Mouse (Mus musculus) neural tube, embryonic 12.5 days (tissue): ENCODE data around the gene Gpx8. TPM values are rescaled to one million over a fixed set of nuclear protein-coding genes. Genes with fewer than 3 reads are reported as not detected.

Source experiments
- ATAC-seq: fragments of 200-750 bp; cut with Nextera tagmentation; 2 replicates; pipeline ENCODE4 v1.8.0; 2017; ENCODE audit warnings: low read depth, mild to moderate bottlenecking, moderate TSS enrichment, moderate library complexity; ENCODE audit not compliant: low FRiP score
- H3K27ac ChIP-seq: fragments of 300-500 bp; sonication (generic); 2 replicates; pipeline ENCODE4 v1.5.1; 2016
- H3K27me3 ChIP-seq: fragments of 300-500 bp; sonication (generic); replicated peaks from 2 replicates; pipeline ENCODE4 v1.6.1; 2016; ENCODE audit warnings: mild to moderate bottlenecking
- H3K36me3 ChIP-seq: fragments of 300-500 bp; sonication (generic); 2 replicates; pipeline ENCODE4 v1.6.1; 2016; ENCODE audit warnings: mild to moderate bottlenecking
- H3K4me1 ChIP-seq: fragments of 300-500 bp; sonication (generic); 2 replicates; pipeline ENCODE4 v1.6.1; 2016
- H3K4me2 ChIP-seq: fragments of 300-500 bp; sonication (generic); replicated peaks from 2 replicates; pipeline ENCODE4 v1.6.1; 2016; ENCODE audit warnings: mild to moderate bottlenecking
- H3K4me3 ChIP-seq: fragments of 300-500 bp; sonication (generic); 2 replicates; pipeline ENCODE4 v1.5.1; 2016
- H3K9ac ChIP-seq: fragments of 300-500 bp; sonication (generic); 2 replicates; pipeline ENCODE4 v1.6.1; 2016; ENCODE audit warnings: mild to moderate bottlenecking
- H3K9me3 ChIP-seq: fragments of 300-500 bp; sonication (generic); 2 replicates; pipeline ENCODE4 v1.6.1; 2016; ENCODE audit warnings: mild to moderate bottlenecking
- WGBS: fragments of 180-500 bp; shearing (Covaris S2); methylation state at CpG from one replicate; pipeline ENCODE4 v1.1.7; 2016; 5-methylcytosine and 5-hydroxymethylcytosine counted together
- polyA plus RNA-seq: library from polyadenylated mRNA; unstranded; fragments of >200 nt; fragmentation: Nextera tagmentation; extraction: Ambion mirVana; gene quantifications from 2 replicates; pipeline ENCODE4 v1.2.1, GENCODE M21; 2016

Gpx8 gene
- polyA plus RNA-seq, 1 experiment from 2014 or later = 93.3 TPM

- no peak overlapping the region for H3K27ac ChIP-seq
- no peak for ATAC-seq
Measured at GRCm38 (mm10) chr13:113045458-113046110, 626 bp downstream of the Gpx8 start.

DNA sequence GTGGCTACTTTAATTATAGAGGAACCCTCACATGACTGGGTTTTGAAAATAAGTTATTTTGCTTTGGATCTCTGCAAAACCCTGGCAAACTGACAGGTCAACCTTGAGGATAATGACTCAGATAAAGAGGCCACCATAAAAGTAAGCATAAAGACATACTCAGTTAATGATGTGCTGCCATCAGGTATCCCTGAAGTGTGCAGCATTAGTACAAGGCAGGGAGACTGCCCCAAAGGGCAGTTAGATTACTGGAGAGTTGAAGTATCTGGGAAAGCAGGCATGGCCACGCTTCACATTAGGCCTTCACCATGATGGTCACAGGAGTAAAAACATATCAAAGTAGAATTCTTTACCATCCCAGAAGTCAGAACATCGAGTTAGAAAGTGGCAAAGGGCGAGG lies 1.3 kb downstream of the Gpx8 start:
- no peak overlapping the region for H3K9ac ChIP-seq

More at GRCm38 (mm10) chr13:113045458-113046110, 626 bp downstream of the Gpx8 start:
- 0 out of 2 replicates have a peak, but pooled peaks cover 8% of the 10 kb centered on the region for H3K4me1 ChIP-seq
- H3K4me2 ChIP-seq = peak overlapping the region; percentile 55
- 25% methylated on average over 18 of the region's 18 CpGs for WGBS
- no peaks in the 10 kb centered on the region for H3K27me3 ChIP-seq
- H3K4me3 ChIP-seq = peak overlapping the region; percentile 42
- H3K36me3 ChIP-seq = no peaks in the 10 kb centered on the region
- H3K9me3 ChIP-seq = no peaks in the 10 kb centered on the region
- H3K9ac ChIP-seq = peak overlapping the region; percentile 52

DNA sequence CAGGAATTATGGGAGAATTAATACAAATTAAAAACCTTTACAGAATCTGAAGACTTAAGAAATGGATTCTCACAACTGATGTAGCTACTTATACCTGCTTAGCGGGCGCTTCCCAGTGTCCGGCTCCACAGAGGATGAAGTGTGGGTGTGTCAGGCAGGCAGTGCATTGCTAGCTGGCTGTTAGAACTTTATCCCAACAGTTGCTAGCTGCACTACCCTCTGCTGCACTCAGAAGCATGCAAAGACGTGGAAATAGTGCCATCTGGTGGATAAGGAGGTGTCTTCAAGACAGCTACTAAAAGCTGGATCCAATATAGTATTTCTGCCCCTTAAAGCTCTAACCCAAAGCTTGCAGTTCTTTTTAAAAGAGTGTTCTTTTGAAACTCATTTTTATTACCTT lies 10.4 kb downstream of the Gpx8 start:
- Histone ChIP-seq H3K9me3 (no peaks in the 10 kb centered on the region), H3K9ac (no peak overlapping the region), H3K4me1 (peaks cover 10% of the 10 kb centered on the region), H3K36me3 (no peaks in the 10 kb centered on the region), H3K4me2 (peak overlapping the region; percentile 98), H3K27ac (no peak overlapping the region), H3K4me3 (no peak overlapping the region), H3K27me3 (peaks cover 35% of the 10 kb centered on the region)
- WGBS = 0% methylated on average over 4 of the region's 4 CpGs
- ATAC-seq = peak; percentile 84

More for the DNA sequence above, 1.3 kb downstream of the Gpx8 start:
- Histone ChIP-seq H3K36me3 (no peaks in the 10 kb centered on the region), H3K4me1 (0 out of 2 replicates have a peak, but pooled peaks cover 8% of the 10 kb centered on the region), H3K4me3 (peak overlapping the region; percentile 42; the same call in 1 of the 2 replicates), H3K4me2 (peak overlapping the region; percentile 55), H3K27ac (no peak overlapping the region), H3K27me3 (no peaks in the 10 kb centered on the region), H3K9me3 (no peaks in the 10 kb centered on the region)
- 74% methylated on average over 3 of the region's 3 CpGs for WGBS
- no peak for ATAC-seq

GRCm38 (mm10) chr13:113034950-113035421 lies 11.2 kb downstream of the Gpx8 start, which contains the start of gene Cdc20b:
Gene Cdc20b, plus strand, starts transcription at chr13:113035111.
- no peaks in the 10 kb centered on the region for H3K9me3 ChIP-seq
- H3K4me3 ChIP-seq = peak within 1 kb of the TSS; percentile 46
- H3K27ac ChIP-seq = no peak within 1 kb of the TSS
- H3K9ac ChIP-seq = peak within 1 kb of the TSS; percentile 53
- WGBS = under 1% methylated on average over 46 of the region's 46 CpGs
- H3K27me3 ChIP-seq = peaks cover 40% of the 10 kb centered on the region
- H3K4me2 ChIP-seq = peak within 1 kb of the TSS; percentile 98
- no peak for ATAC-seq
- no peaks in the 10 kb centered on the region for H3K36me3 ChIP-seq
- H3K4me1 ChIP-seq = peaks cover 10% of the 10 kb centered on the region

GRCm38 (mm10) chr13:113034271-113034886 lies 11.8 kb downstream of the Gpx8 start:
- peaks cover 10% of the 10 kb centered on the region for H3K4me1 ChIP-seq
- no peak for ATAC-seq
- no peaks in the 10 kb centered on the region for H3K9me3 ChIP-seq
- H3K9ac ChIP-seq = no peak overlapping the region
- no peaks in the 10 kb centered on the region for H3K36me3 ChIP-seq
- H3K4me3 ChIP-seq = peak overlapping the region; percentile 46
- 2% methylated on average over 11 of the region's 11 CpGs for WGBS
- peaks cover 45% of the 10 kb centered on the region for H3K27me3 ChIP-seq
- H3K4me2 ChIP-seq = peak overlapping the region; percentile 98
- no peak overlapping the region for H3K27ac ChIP-seq

GRCm38 (mm10) chr13:113032831-113033230 lies 13.4 kb downstream of the Gpx8 start:
- peaks cover 48% of the 10 kb centered on the region for H3K27me3 ChIP-seq
- H3K4me3 ChIP-seq = no peak overlapping the region
- no peak overlapping the region for H3K9ac ChIP-seq
- H3K27ac ChIP-seq = no peak overlapping the region
- H3K4me2 ChIP-seq = no peak overlapping the region; the same call in 1 of the 2 replicates
- ATAC-seq = no peak
- no peaks in the 10 kb centered on the region for H3K36me3 ChIP-seq
- peaks cover 10% of the 10 kb centered on the region for H3K4me1 ChIP-seq
- no peaks in the 10 kb centered on the region for H3K9me3 ChIP-seq

GRCm38 (mm10) chr13:113031792-113032571 lies 14.2 kb downstream of the Gpx8 start:
- Histone ChIP-seq H3K4me2 (peak overlapping the region; percentile 83), H3K36me3 (no peaks in the 10 kb centered on the region), H3K27me3 (peaks cover 48% of the 10 kb centered on the region), H3K9ac (peak overlapping the region; percentile 56), H3K27ac (0 out of 2 replicates have a peak overlapping the region, but pooled peaks have one; percentile 21), H3K9me3 (no peaks in the 10 kb centered on the region), H3K4me1 (peaks cover 10% of the 10 kb centered on the region), H3K4me3 (peak overlapping the region; percentile 46)
- 1% methylated on average over 40 of the region's 40 CpGs for WGBS
- peak; percentile 70 for ATAC-seq

DNA sequence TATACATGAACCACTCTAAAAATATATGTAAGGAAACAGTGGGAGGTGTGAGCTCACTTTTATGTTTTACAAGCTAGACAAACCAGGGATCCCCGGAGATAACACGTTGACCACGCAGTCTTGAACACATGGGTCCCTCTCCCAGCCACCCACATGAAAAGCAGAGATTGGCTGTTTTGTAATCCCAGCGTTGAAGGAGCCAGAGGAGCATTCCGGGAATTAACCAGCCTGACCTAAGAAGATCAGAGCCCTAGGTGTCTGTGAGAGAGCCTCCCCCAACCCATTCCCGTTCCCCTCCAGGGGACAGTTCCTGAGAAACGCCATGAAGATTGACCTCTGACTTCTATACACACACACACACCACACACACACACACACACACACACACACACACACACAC lies 14.9 kb downstream of the Gpx8 start:
- H3K9ac ChIP-seq = no peak overlapping the region
- H3K9me3 ChIP-seq = no peaks in the 10 kb centered on the region
- no peaks in the 10 kb centered on the region for H3K36me3 ChIP-seq
- WGBS = 2% methylated on average over 7 of the region's 7 CpGs
- peak overlapping the region; percentile 46; the same call in 1 of the 2 replicates for H3K4me3 ChIP-seq
- H3K27me3 ChIP-seq = peaks cover 48% of the 10 kb centered on the region
- no peak overlapping the region for H3K27ac ChIP-seq
- 0 out of 2 replicates have a peak, but pooled peaks have one; percentile 2 for ATAC-seq
- H3K4me1 ChIP-seq = peaks cover 10% of the 10 kb centered on the region
- peak overlapping the region; percentile 83 for H3K4me2 ChIP-seq

GRCm38 (mm10) chr13:113023274-113024143 lies 22.7 kb downstream of the Gpx8 start:
- WGBS = 86% methylated on average over 17 of the region's 17 CpGs
- Histone ChIP-seq H3K27ac (no peak overlapping the region), H3K4me3 (no peak overlapping the region), H3K9ac (no peak overlapping the region), H3K4me1 (no peaks in the 10 kb centered on the region), H3K9me3 (no peaks in the 10 kb centered on the region), H3K36me3 (no peaks in the 10 kb centered on the region), H3K27me3 (no peaks in the 10 kb centered on the region), H3K4me2 (no peak overlapping the region)
- no peak for ATAC-seq

DNA sequence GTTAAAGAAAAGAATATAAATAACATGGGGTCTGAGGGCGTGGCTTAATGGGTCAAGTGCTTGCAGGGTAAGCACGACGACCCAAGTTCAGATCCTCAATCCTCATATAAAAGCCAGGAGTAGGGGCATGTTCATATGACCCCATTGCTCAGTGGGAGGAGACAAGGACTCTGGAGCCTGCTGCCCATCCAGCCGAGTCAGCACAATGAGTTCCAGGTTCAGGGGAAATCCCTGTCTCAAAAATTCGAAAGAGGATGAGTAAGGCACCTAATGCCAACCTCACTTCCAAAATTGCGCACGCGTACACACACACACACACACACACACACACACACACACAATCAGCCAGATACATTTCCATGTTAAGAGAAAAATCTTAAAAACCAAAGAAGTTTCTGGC lies 23.7 kb downstream of the Gpx8 start:
- H3K4me2 ChIP-seq = no peak overlapping the region
- no peaks in the 10 kb centered on the region for H3K36me3 ChIP-seq
- WGBS = 68% methylated on average over 8 of the region's 8 CpGs
- no peak overlapping the region for H3K9ac ChIP-seq
- no peaks in the 10 kb centered on the region for H3K9me3 ChIP-seq
- H3K27ac ChIP-seq = no peak overlapping the region
- H3K27me3 ChIP-seq = no peaks in the 10 kb centered on the region
- H3K4me3 ChIP-seq = no peak overlapping the region
- no peak for ATAC-seq
- H3K4me1 ChIP-seq = no peaks in the 10 kb centered on the region

DNA sequence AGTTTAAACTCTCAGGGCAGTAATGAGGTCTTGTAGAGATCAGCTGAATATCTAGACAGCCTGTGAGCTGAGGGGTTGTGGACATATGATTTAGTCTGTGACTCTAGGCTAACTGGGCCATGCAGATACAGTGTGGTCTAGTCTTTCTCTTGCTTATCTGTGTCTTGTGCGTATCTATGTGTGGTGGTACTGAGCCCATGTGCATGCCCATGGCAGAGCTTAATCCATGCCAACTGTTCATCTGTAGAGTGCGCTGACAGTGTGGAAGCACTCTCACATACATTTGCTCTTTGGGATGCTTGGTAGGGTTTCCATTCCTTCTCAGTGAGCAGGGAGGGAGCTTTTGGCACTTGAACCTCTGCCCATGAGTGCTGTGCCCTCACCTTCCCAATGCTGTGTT lies 24.7 kb downstream of the Gpx8 start:
- Histone ChIP-seq H3K36me3 (no peaks in the 10 kb centered on the region), H3K27ac (no peak overlapping the region), H3K27me3 (no peaks in the 10 kb centered on the region), H3K9ac (no peak overlapping the region), H3K4me3 (no peak overlapping the region), H3K9me3 (no peaks in the 10 kb centered on the region), H3K4me1 (no peaks in the 10 kb centered on the region), H3K4me2 (no peak overlapping the region)
- 88% methylated on average over 2 of the region's 2 CpGs for WGBS
- ATAC-seq = no peak
